ENCODE assay signal across 8 mouse cellular contexts in genomic region chr11:11974591-11975255, GRCm38 (mm10).
DNase-seq lines count a peak whose midpoint lies in the region; ATAC-seq and TF ChIP-seq lines count a peak whose summit lies in the region.

No protein-coding gene starts in this region.

- no peak overlapping the region for H3K27ac ChIP-seq in forebrain, postnatal 0 days (ENCODE audit: low read depth, low read length)
- H3K27ac ChIP-seq in midbrain, embryonic 14.5 days (replicated peaks; ENCODE audit: low read depth, low read length): no peak overlapping the region

- no peak overlapping the region for H3K9ac ChIP-seq in forebrain, postnatal 0 days
- H3K9ac ChIP-seq in midbrain, embryonic 14.5 days (replicated peaks; ENCODE audit: low read length): no peak overlapping the region

- WGBS in forebrain, postnatal 0 days: 36% methylated on average over 10 of the region's 10 CpGs
- WGBS in midbrain, embryonic 14.5 days: 45% methylated on average over 10 of the region's 10 CpGs

- DNase-seq in adrenal gland, postnatal 25 days: peak; percentile 16
- no peak for DNase-seq in adrenal gland, adult 8-10 months
- peak; percentile 18 for DNase-seq in urinary bladder, postnatal 14 days (ENCODE audit: low spot score)
- no peak for DNase-seq in urinary bladder, postnatal 36 days (ENCODE audit: low spot score in 2 of 2)
- peak; percentile 68 for DNase-seq in forebrain, postnatal 0 days
- peak; percentile 54 for DNase-seq in kidney, postnatal 14 days
- DNase-seq in midbrain, embryonic 14.5 days: peak; percentile 85
- DNase-seq in thymus, postnatal 4 days: peak; percentile 52

- H3K36me3 ChIP-seq in forebrain, postnatal 0 days (ENCODE audit: insufficient read depth): no peaks in the 10 kb centered on the region
- 0 out of 2 replicates have a peak, but pooled peaks cover 3% of the 10 kb centered on the region for H3K36me3 ChIP-seq in midbrain, embryonic 14.5 days (ENCODE audit: control insufficient read depth, insufficient read depth, low read length)

- H3K4me2 ChIP-seq in forebrain, postnatal 0 days (ENCODE audit: low read depth): 0 out of 2 replicates have a peak overlapping the region, but pooled peaks have one; percentile 9
- H3K4me2 ChIP-seq in midbrain, embryonic 14.5 days (ENCODE audit: low read length): 0 out of 2 replicates have a peak overlapping the region, but pooled peaks have one; percentile 13

- peak; percentile 85 for ATAC-seq in forebrain, postnatal 0 days
- 0 out of 2 replicates have a peak, but pooled peaks have one; percentile 49 for ATAC-seq in midbrain, embryonic 14.5 days (ENCODE audit: low FRiP score, low TSS enrichment)

- H3K27me3 ChIP-seq in forebrain, postnatal 0 days (ENCODE audit: insufficient read depth, low read length): no peaks in the 10 kb centered on the region
- no peaks in the 10 kb centered on the region for H3K27me3 ChIP-seq in midbrain, embryonic 14.5 days (ENCODE audit: control insufficient read depth, insufficient read depth, low read length)

- H3K4me1 ChIP-seq in forebrain, postnatal 0 days (ENCODE audit: insufficient read depth): no peaks in the 10 kb centered on the region
- H3K4me1 ChIP-seq in midbrain, embryonic 14.5 days (ENCODE audit: control insufficient read depth, insufficient read depth, low read length): no peaks in the 10 kb centered on the region

- H3K4me3 ChIP-seq in forebrain, postnatal 0 days (ENCODE audit: low read depth, low read length): no peak overlapping the region
- no peak overlapping the region for H3K4me3 ChIP-seq in midbrain, embryonic 14.5 days (replicated peaks; ENCODE audit: low read depth, low read length)

- TF ChIP-seq CTCF in forebrain, postnatal 0 days (IDR thresholded peaks at IDR 0.05; ENCODE audit: low read depth): peak; percentile 73

- H3K9me3 ChIP-seq in forebrain, postnatal 0 days (ENCODE audit: low read length): no peaks in the 10 kb centered on the region
- peaks cover 9% of the 10 kb centered on the region for H3K9me3 ChIP-seq in midbrain, embryonic 14.5 days (ENCODE audit: control insufficient read depth, low read length)

Comparison
In these comparisons a context has a peak if more than half of its experiments do, and no peak if none do; other contexts are left out.
1. DNase-seq: peak in adrenal gland, postnatal 25 days (single experiment), urinary bladder, postnatal 14 days (single experiment), forebrain, postnatal 0 days (single experiment), kidney, postnatal 14 days (single experiment), midbrain, embryonic 14.5 days (single experiment) and thymus, postnatal 4 days (single experiment); none in adrenal gland, adult 8-10 months (single experiment) and urinary bladder, postnatal 36 days (0 of 2).